Mouse (Mus musculus) kidney, postnatal 0 days (tissue): ENCODE results near the gene Tcea2. TPM values are rescaled to one million over a fixed set of nuclear protein-coding genes. Genes with fewer than 3 reads are reported as not detected.

Experiments
- ATAC-seq: fragments of 200-750 bp; cut with Nextera tagmentation; replicated peaks from 2 replicates; pipeline ENCODE4 v1.8.0; 2017; ENCODE audit warnings: low read depth, moderate number of reproducible peaks, moderate TSS enrichment, moderate library complexity; ENCODE audit not compliant: low FRiP score
- DNase-seq: peaks from one replicate; pipeline ENCODE4 v3.0.0-alpha.2; 2016; ENCODE audit warnings: low spot score
- H3K27ac ChIP-seq: fragments of 300-500 bp; sonication (generic); 2 replicates; pipeline ENCODE4 v1.5.1; 2014; ENCODE audit warnings: mild to moderate bottlenecking
- H3K27me3 ChIP-seq: fragments of 300-500 bp; sonication (generic); 2 replicates; pipeline ENCODE4 v1.6.1; 2014; ENCODE audit warnings: low read length, mixed read lengths; ENCODE audit not compliant: insufficient read depth
- H3K36me3 ChIP-seq: fragments of 300-500 bp; sonication (generic); 2 replicates; pipeline ENCODE4 v1.6.1; 2014; ENCODE audit warnings: low read length, mixed read lengths; ENCODE audit not compliant: insufficient read depth
- H3K4me1 ChIP-seq: fragments of 300-500 bp; sonication (generic); replicated peaks from 2 replicates; pipeline ENCODE4 v1.6.1; 2014; ENCODE audit warnings: antibody characterized with exemption, low read length, mixed read lengths; ENCODE audit not compliant: insufficient read depth
- H3K4me2 ChIP-seq: fragments of 300-500 bp; sonication (generic); 2 replicates; pipeline ENCODE4 v1.6.1; 2014; ENCODE audit warnings: mild to moderate bottlenecking, low read length, moderate library complexity, mixed read lengths
- H3K4me3 ChIP-seq: fragments of 300-500 bp; sonication (generic); replicated peaks from 2 replicates; pipeline ENCODE4 v1.5.1; 2014; ENCODE audit warnings: low read depth, low read length
- H3K9ac ChIP-seq: fragments of 300-500 bp; sonication (generic); 2 replicates; pipeline ENCODE4 v1.6.1; 2014; ENCODE audit warnings: low read depth, low read length
- H3K9me3 ChIP-seq: fragments of 300-500 bp; sonication (generic); replicated peaks from 2 replicates; pipeline ENCODE4 v1.6.1; 2016; ENCODE audit warnings: low read length, inconsistent platforms, mixed read lengths
- CTCF ChIP-seq: IDR thresholded peaks from 2 replicates; pipeline ENCODE4 v1.5.1; 2016; ENCODE audit warnings: antibody characterized with exemption, low read depth, mild to moderate bottlenecking, moderate library complexity
- WGBS: fragments of 180-500 bp; shearing (Covaris S2); extraction: QIAGEN DNeasy Blood & Tissue Kit; methylation state at CpG from one replicate; pipeline ENCODE4 v1.1.7; 2014; 5-methylcytosine and 5-hydroxymethylcytosine counted together
- polyA plus RNA-seq: library from polyadenylated mRNA; unstranded; fragments of >200 nt; fragmentation: Nextera tagmentation; extraction: Ambion mirVana; gene quantifications from 2 replicates; pipeline ENCODE4 v1.2.1, GENCODE M21; 2015

Gene Tcea2
- polyA plus RNA-seq, 1 experiment from 2014 or later: 23.4 TPM

- WGBS: 96% methylated on average over 8 of the region's 8 CpGs
- no peak overlapping the region for H3K4me3 ChIP-seq
- no peak overlapping the region for H3K27ac ChIP-seq
- H3K36me3 ChIP-seq: peaks cover 20% of the 10 kb centered on the region
- H3K4me1 ChIP-seq: no peaks in the 10 kb centered on the region
- no peak for TF ChIP-seq CTCF
- H3K27me3 ChIP-seq: no peaks in the 10 kb centered on the region
- ATAC-seq (no peak), DNase-seq (no peak)
- H3K9me3 ChIP-seq: no peaks in the 10 kb centered on the region
- H3K9ac ChIP-seq: no peak overlapping the region
- no peak overlapping the region for H3K4me2 ChIP-seq
Observed at GRCm38 (mm10) chr2:181687586-181687985, 7.5 kb downstream of the Tcea2 start.

GRCm38 (mm10) chr2:181689466-181690160, 9.5 kb downstream of the Tcea2 start:
- Histone ChIP-seq H3K27me3 (no peaks in the 10 kb centered on the region), H3K4me3 (no peak overlapping the region), H3K4me2 (no peak overlapping the region), H3K9ac (no peak overlapping the region), H3K4me1 (0 out of 2 replicates have a peak, but pooled peaks cover 6% of the 10 kb centered on the region), H3K27ac (no peak overlapping the region), H3K9me3 (no peaks in the 10 kb centered on the region), H3K36me3 (peaks cover 20% of the 10 kb centered on the region)
- DNase-seq (no peak), ATAC-seq (no peak)
- WGBS: 91% methylated on average over 10 of the region's 10 CpGs
- TF ChIP-seq CTCF: no peak

- Histone ChIP-seq H3K27me3 (no peaks in the 10 kb centered on the region), H3K9ac (no peak overlapping the region), H3K4me1 (0 out of 2 replicates have a peak, but pooled peaks cover 6% of the 10 kb centered on the region), H3K4me2 (no peak overlapping the region), H3K27ac (no peak overlapping the region), H3K4me3 (no peak overlapping the region), H3K36me3 (peaks cover 15% of the 10 kb centered on the region), H3K9me3 (no peaks in the 10 kb centered on the region)
- DNase-seq: no peak
- TF ChIP-seq CTCF: no peak
- no peak for ATAC-seq
- 85% methylated on average over 6 of the region's 6 CpGs for WGBS
Observed at GRCm38 (mm10) chr2:181691083-181691482, 11.0 kb downstream of the Tcea2 start.

- no peak for TF ChIP-seq CTCF
- Histone ChIP-seq H3K36me3 (peaks cover 15% of the 10 kb centered on the region), H3K9me3 (no peaks in the 10 kb centered on the region), H3K4me2 (no peak overlapping the region; the same call in 1 of the 2 replicates), H3K4me1 (0 out of 2 replicates have a peak, but pooled peaks cover 6% of the 10 kb centered on the region), H3K27ac (no peak overlapping the region), H3K27me3 (no peaks in the 10 kb centered on the region), H3K9ac (0 out of 2 replicates have a peak overlapping the region, but pooled peaks have one; percentile 23), H3K4me3 (no peak overlapping the region)
- 92% methylated on average over 4 of the region's 4 CpGs for WGBS
- DNase-seq: no peak
- no peak for ATAC-seq
Observed at GRCm38 (mm10) chr2:181691571-181691970, 11.5 kb downstream of the Tcea2 start.

DNA sequence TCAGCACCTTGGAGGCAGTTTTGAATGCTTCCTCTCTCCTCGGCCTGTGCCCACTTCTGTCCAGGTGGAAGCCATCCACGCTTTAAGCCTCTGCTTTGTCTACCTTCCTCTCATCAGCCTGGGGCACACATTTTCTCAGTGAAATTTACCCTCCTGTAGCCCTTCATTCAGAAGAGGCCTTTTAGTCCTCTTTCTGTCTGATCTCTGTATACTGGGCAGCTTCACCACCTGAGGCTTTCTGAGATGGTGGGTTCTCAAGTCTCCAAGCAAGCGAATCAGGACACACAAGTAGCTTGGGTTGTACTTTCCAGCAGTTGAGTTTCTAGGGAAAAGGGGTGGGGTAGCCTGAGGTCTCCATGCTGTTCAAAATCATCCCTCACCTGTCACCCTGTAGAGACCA, 12.2 kb downstream of the Tcea2 start:
- Histone ChIP-seq H3K9ac (no peak overlapping the region), H3K4me3 (no peak overlapping the region), H3K27me3 (no peaks in the 10 kb centered on the region), H3K9me3 (no peaks in the 10 kb centered on the region), H3K4me2 (0 out of 2 replicates have a peak overlapping the region, but pooled peaks have one; percentile 98), H3K27ac (no peak overlapping the region), H3K36me3 (peaks cover 15% of the 10 kb centered on the region), H3K4me1 (0 out of 2 replicates have a peak, but pooled peaks cover 6% of the 10 kb centered on the region)
- no peak for ATAC-seq
- TF ChIP-seq CTCF: no peak
- DNase-seq: no peak
- WGBS: 93% methylated on average over 3 of the region's 3 CpGs

DNA sequence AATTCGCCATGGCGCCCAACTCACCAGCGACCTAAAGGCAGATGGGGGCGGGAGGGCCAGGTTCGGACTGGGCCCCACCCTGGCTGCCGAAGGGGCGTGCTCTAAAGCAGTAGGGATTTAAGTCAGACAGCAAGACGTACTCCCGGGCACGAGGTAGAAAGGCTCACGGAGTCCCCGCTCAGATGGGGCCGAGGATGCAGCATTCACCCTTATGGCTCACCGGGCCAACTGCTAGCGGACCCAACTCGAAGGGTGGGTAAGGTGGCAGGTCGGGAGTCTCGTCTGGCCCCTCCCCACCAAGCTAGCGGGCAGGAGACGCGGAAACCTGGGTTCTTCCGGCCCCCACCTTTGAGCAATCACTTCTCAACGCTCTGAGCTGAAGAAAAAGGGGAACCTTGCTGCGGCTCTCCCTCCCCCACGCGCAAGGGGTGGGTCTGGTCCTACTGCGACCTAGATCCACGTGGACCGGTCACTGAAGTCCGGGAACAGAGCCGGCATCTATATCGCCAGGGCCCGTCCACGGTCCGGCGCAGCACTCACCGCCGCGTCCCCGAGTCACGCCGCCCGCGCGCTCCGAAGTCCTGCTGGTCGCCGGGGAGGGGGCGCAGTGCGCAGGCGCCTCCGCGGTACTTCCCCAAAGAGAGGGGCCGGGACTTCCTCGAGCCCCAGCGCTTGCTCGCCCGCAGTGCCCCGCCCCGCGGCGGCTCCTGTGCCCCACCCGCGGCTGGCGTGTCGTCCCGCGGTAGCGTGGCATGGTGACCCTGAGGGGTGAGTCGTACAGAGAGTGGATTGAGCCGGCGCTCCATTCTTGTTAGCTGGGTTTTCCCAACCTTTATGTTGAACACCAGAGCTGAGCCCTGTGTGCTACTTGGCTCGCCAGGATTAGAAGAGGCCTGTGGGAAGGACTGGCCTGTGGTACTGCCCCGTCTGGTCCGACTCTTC, 13.5 kb downstream of the Tcea2 start, which contains the start of gene Rgs19:
TSS of gene Rgs19 (minus strand) at position 639 of the 942 bp plus-strand sequence.
- under 1% methylated on average over 62 of the region's 75 CpGs for WGBS
- Histone ChIP-seq H3K27me3 (no peaks in the 10 kb centered on the region), H3K9me3 (no peaks in the 10 kb centered on the region), H3K9ac (peak within 1 kb of the TSS; percentile 63), H3K4me3 (peak within 1 kb of the TSS; percentile 58), H3K27ac (no peak within 1 kb of the TSS), H3K4me1 (0 out of 2 replicates have a peak, but pooled peaks cover 6% of the 10 kb centered on the region), H3K36me3 (peaks cover 7% of the 10 kb centered on the region; the same call in 1 of the 2 replicates), H3K4me2 (peak within 1 kb of the TSS; percentile 98)
- TF ChIP-seq CTCF: no peak
- ATAC-seq (peak; percentile 67), DNase-seq (peak; percentile 80)
